In genomic region chr19:20361917-20362577, GRCm38 (mm10) we compare ENCODE assay signal across 8 mouse cellular contexts. TPM values are rescaled to one million over a fixed set of nuclear protein-coding genes. Genes with fewer than 3 reads are reported as not detected.
DNase-seq lines count a peak whose midpoint lies in the region; ATAC-seq and TF ChIP-seq lines count a peak whose summit lies in the region.

No protein-coding gene starts in this region.

- 50% methylated on average over 2 of the region's 2 CpGs for WGBS in lung, adult 2 months

- ATAC-seq in inflammation-experienced regulatory T-cells, adult 6 months = peak; percentile 35
- peak; percentile 90 for ATAC-seq in neutrophil, adult 5-6 weeks (ENCODE audit: extremely low read depth, insufficient number of reproducible peaks, low FRiP score, poor library complexity, severe bottlenecking)

- DNase-seq in lung, adult 2 months = no peak
- DNase-seq in lung, postnatal 10 days = no peak
- DNase-seq in c-Kit-positive CD71-negative TER-119-negative erythroid progenitor cells, embryonic 14.5 days (ENCODE audit: low read depth) = peak; percentile 25
- DNase-seq in right cerebral cortex, postnatal 4 days = no peak
- DNase-seq in frontal cortex, postnatal 25 days (ENCODE audit: low spot score in 2 of 2) = no peak
- no peak for DNase-seq in layer of hippocampus, adult 9-10 months (ENCODE audit: low spot score)

- TF ChIP-seq CTCF in lung, adult 2 months (IDR thresholded peaks at IDR 0.05; ENCODE audit: insufficient read depth, low read length) = 0 out of 2 replicates have a peak, but pooled peaks have one; percentile 3

- no peak for TF ChIP-seq POLR2A in lung, adult 2 months (IDR thresholded peaks at IDR 0.05; ENCODE audit: borderline replicate concordance, extremely low read depth, low read depth, low read length)

- H3K4me1 ChIP-seq in lung, adult 2 months (ENCODE audit: control insufficient read depth, insufficient read depth, low read length) = no peaks in the 10 kb centered on the region

- no peak overlapping the region for H3K4me3 ChIP-seq in lung, adult 2 months (replicated peaks; ENCODE audit: extremely low read depth, low read depth, low read length)

RNA-seq across cellular contexts. Expression of gene Anxa1, which starts 28.7 kb away (rescaled TPM):
- 23.6 and 47.8 TPM in 2 replicates for polyA plus RNA-seq in lung, adult 2 months (2012; rRNA removed)
- 10 to 100 TPM in 1 of 3 experiments, 1 to 10 TPM in 2; 6.1 to 16.1 (median 6.9) TPM for polyA plus RNA-seq in inflammation-experienced regulatory T-cells, adult 6 months (2017; shearing (Covaris generic))
- total RNA-seq in neutrophil, adult 5-6 weeks (2017) = 822 and 887 TPM in 2 replicates
